Mouse (Mus musculus) neural tube, embryonic 14.5 days (tissue): Measurements from ENCODE around the gene Cep170. TPM values are rescaled to one million over a fixed set of nuclear protein-coding genes. Genes with fewer than 3 reads are reported as not detected.

Experiments
- ATAC-seq: fragments of 200-750 bp; cut with Nextera tagmentation; 2 replicates; pipeline ENCODE4 v1.8.0; 2017; ENCODE audit warnings: low read depth, mild to moderate bottlenecking, moderate TSS enrichment, moderate library complexity
- H3K27ac ChIP-seq: fragments of 300-500 bp; sonication (generic); 2 replicates; pipeline ENCODE4 v1.5.1; 2014; ENCODE audit warnings: low read depth, mild to moderate bottlenecking, control low read depth, low read length, moderate library complexity, mixed read lengths
- H3K27me3 ChIP-seq: fragments of 300-500 bp; sonication (generic); 2 replicates; pipeline ENCODE4 v1.6.1; 2014; ENCODE audit warnings: low read length; ENCODE audit not compliant: control insufficient read depth, insufficient read depth
- H3K36me3 ChIP-seq: fragments of 300-500 bp; sonication (generic); 2 replicates; pipeline ENCODE4 v1.6.1; 2014; ENCODE audit warnings: low read length, mixed read lengths; ENCODE audit not compliant: control insufficient read depth, insufficient read depth
- H3K4me1 ChIP-seq: fragments of 300-500 bp; sonication (generic); 2 replicates; pipeline ENCODE4 v1.6.1; 2014; ENCODE audit warnings: low read length; ENCODE audit not compliant: control insufficient read depth, insufficient read depth
- H3K4me2 ChIP-seq: fragments of 300-500 bp; sonication (generic); 2 replicates; pipeline ENCODE4 v1.6.1; 2014; ENCODE audit warnings: mild to moderate bottlenecking, low read depth, low read length, control low read depth
- H3K4me3 ChIP-seq: fragments of 300-500 bp; sonication (generic); 2 replicates; pipeline ENCODE4 v1.5.1; 2014; ENCODE audit warnings: low read depth, low read length, control low read depth, mixed read lengths
- H3K9ac ChIP-seq: fragments of 300-500 bp; sonication (generic); replicated peaks from 2 replicates; pipeline ENCODE4 v1.6.1; 2014; ENCODE audit warnings: low read depth, mild to moderate bottlenecking, control low read depth, low read length, mixed read lengths
- H3K9me3 ChIP-seq: fragments of 300-500 bp; sonication (generic); 2 replicates; pipeline ENCODE4 v1.6.1; 2016; ENCODE audit warnings: low read length; ENCODE audit not compliant: control insufficient read depth
- WGBS: fragments of 180-500 bp; shearing (Covaris S2); extraction: QIAGEN DNeasy Blood & Tissue Kit; methylation state at CpG from one replicate; pipeline ENCODE4 v1.1.7; 2014; 5-methylcytosine and 5-hydroxymethylcytosine counted together
- polyA plus RNA-seq: library from polyadenylated mRNA; unstranded; fragments of >200 nt; fragmentation: Nextera tagmentation; extraction: Ambion mirVana; gene quantifications from 2 replicates; pipeline ENCODE4 v1.2.1, GENCODE M21; 2014

Cep170 gene
- polyA plus RNA-seq = 123 and 157 TPM in 2 replicates

DNA sequence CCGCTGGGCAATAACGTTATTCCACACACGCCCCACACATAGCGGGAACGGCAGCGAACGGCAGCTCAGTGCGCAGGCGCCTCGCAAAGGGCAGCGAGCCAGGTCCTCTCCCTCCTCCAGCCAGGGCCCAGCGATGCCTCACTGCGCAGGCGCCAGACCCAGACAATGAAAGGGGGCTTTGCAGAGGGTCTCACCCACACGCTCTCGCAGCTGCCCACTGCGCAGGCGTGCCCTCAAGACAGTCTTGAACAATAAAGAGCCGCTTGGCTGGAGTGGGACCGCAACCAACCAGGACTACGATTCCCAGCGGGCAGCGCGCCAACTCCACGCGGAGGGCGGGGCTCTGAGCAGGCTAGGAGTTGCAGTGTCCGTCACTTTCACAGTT is at the start of gene Cep170:
TSS of gene Cep170 (minus strand) at position 32 of the 385 bp plus-strand sequence.
- H3K27ac ChIP-seq = peak within 1 kb of the TSS; percentile 100
- H3K36me3 ChIP-seq = no peaks in the 10 kb centered on the region
- no peaks in the 10 kb centered on the region for H3K9me3 ChIP-seq
- H3K27me3 ChIP-seq = no peaks in the 10 kb centered on the region
- peak within 1 kb of the TSS; percentile 90 for H3K4me3 ChIP-seq
- peaks cover 18% of the 10 kb centered on the region; the same call in 1 of the 2 replicates for H3K4me1 ChIP-seq
- peak; percentile 96 for ATAC-seq
- WGBS = under 1% methylated on average over 28 of the region's 28 CpGs
- peak within 1 kb of the TSS; percentile 67 for H3K4me2 ChIP-seq
- H3K9ac ChIP-seq = peak within 1 kb of the TSS; percentile 98

GRCm38 (mm10) chr1:176861981-176862644 is 48.2 kb upstream of the Cep170 start:
- Histone ChIP-seq H3K9me3 (no peaks in the 10 kb centered on the region), H3K27ac (no peak overlapping the region), H3K4me3 (no peak overlapping the region), H3K9ac (no peak overlapping the region), H3K27me3 (no peaks in the 10 kb centered on the region), H3K4me1 (no peaks in the 10 kb centered on the region), H3K36me3 (no peaks in the 10 kb centered on the region), H3K4me2 (no peak overlapping the region)
- WGBS = 63% methylated on average over 9 of the region's 9 CpGs
- ATAC-seq = peak; percentile 58; the same call in 1 of the 2 replicates

GRCm38 (mm10) chr1:176852813-176853590 is 39.1 kb upstream of the Cep170 start:
- Histone ChIP-seq H3K4me3 (no peak overlapping the region), H3K9ac (no peak overlapping the region), H3K9me3 (no peaks in the 10 kb centered on the region), H3K27me3 (no peaks in the 10 kb centered on the region), H3K4me2 (no peak overlapping the region), H3K4me1 (no peaks in the 10 kb centered on the region), H3K27ac (no peak overlapping the region), H3K36me3 (no peaks in the 10 kb centered on the region)
- ATAC-seq = no peak
- whole genome bisulfite sequencing = 93% methylated on average over 9 of the region's 9 CpGs

DNA sequence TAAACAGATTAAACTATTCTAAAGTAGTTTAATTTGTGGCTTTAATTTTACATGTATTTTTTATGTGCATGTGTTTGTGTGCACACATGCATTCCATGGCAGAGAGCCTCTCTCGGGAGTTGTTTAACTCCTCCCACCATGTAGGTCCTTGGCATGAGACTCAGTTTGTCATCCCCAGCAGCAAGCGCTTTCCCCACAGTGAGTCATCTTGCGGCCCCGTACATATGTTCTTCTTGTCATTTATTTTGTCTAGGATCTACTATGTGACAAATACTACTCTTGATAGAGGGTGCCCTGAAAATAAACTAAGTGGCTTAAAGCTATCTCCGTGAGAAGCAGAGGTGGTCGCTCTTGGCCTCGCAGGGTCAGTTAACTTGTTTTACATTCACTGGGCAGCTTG is 37.5 kb upstream of the Cep170 start:
- H3K4me3 ChIP-seq = no peak overlapping the region
- H3K9ac ChIP-seq = no peak overlapping the region
- H3K9me3 ChIP-seq = no peaks in the 10 kb centered on the region
- H3K4me2 ChIP-seq = no peak overlapping the region
- WGBS = 94% methylated on average over 7 of the region's 7 CpGs
- H3K4me1 ChIP-seq = no peaks in the 10 kb centered on the region
- ATAC-seq = no peak
- no peak overlapping the region for H3K27ac ChIP-seq
- no peaks in the 10 kb centered on the region for H3K36me3 ChIP-seq
- no peaks in the 10 kb centered on the region for H3K27me3 ChIP-seq

DNA sequence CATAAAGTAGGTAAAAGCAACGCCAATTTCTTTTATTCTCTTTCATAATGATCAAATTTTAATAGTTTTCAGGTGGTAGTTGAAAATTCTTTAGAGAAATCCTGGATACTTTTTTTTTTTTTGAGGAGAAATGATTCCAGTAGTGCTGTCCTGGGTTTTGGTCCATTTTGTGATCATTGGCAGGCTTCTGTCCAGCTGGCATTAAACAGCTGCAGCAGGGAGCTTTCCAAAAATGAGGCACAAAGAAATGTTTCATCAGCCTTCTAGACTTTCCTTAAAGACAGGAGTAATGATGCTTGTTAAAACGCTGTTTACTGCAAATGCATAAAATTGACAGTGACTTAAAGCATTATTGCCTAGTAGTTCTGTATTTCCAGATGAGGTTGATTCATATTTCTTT is 35.5 kb upstream of the Cep170 start:
- Histone ChIP-seq H3K27ac (no peak overlapping the region), H3K27me3 (no peaks in the 10 kb centered on the region), H3K36me3 (peaks cover 2% of the 10 kb centered on the region; the same call in 1 of the 2 replicates), H3K4me3 (no peak overlapping the region), H3K4me2 (no peak overlapping the region), H3K4me1 (no peaks in the 10 kb centered on the region), H3K9me3 (no peaks in the 10 kb centered on the region), H3K9ac (no peak overlapping the region)
- ATAC-seq = no peak
- WGBS = 90% methylated on average over 2 of the region's 2 CpGs

DNA sequence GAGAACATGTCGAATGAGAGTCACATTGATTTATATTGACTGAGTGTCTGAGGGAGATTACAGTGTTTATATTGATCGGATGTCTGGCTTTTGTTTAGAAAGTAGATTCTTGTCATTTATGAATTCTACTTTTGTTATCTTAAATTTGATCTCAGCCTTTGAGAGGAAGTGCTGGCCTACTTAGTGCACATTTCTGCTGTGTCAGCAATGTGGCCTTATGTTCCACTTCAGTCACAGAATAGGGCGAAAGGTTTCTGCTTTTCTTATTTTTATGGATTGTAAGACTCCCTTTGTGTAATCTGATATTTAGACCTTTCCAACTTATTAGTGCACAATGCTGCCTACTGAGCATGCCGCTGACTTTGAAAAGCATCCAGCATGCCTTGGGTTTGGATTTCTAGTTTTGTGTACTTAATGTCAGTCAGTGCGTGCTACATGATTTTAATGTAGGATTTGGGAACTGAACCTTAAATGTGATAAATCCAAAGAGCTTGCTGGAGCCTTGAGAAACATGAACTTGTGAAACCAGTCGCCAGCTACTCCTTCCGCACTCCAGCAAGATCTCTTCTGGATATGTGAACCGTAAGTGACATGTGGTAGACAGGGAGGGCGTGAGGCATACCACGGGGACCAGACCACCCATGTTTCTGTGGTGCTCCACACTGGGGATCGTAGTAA is 34.9 kb upstream of the Cep170 start:
- Histone ChIP-seq H3K36me3 (peaks cover 2% of the 10 kb centered on the region; the same call in 1 of the 2 replicates), H3K27ac (no peak overlapping the region), H3K9me3 (no peaks in the 10 kb centered on the region), H3K4me3 (no peak overlapping the region), H3K27me3 (no peaks in the 10 kb centered on the region), H3K9ac (no peak overlapping the region), H3K4me2 (no peak overlapping the region), H3K4me1 (no peaks in the 10 kb centered on the region)
- ATAC-seq = no peak
- WGBS = 83% methylated on average over 11 of the region's 11 CpGs

GRCm38 (mm10) chr1:176847118-176847859 is 33.4 kb upstream of the Cep170 start:
- Histone ChIP-seq H3K4me2 (no peak overlapping the region), H3K36me3 (peaks cover 2% of the 10 kb centered on the region; the same call in 1 of the 2 replicates), H3K4me3 (no peak overlapping the region), H3K27me3 (no peaks in the 10 kb centered on the region), H3K4me1 (no peaks in the 10 kb centered on the region), H3K27ac (no peak overlapping the region), H3K9me3 (no peaks in the 10 kb centered on the region), H3K9ac (no peak overlapping the region)
- ATAC-seq = peak; percentile 63
- 59% methylated on average over 10 of the region's 10 CpGs for WGBS

DNA sequence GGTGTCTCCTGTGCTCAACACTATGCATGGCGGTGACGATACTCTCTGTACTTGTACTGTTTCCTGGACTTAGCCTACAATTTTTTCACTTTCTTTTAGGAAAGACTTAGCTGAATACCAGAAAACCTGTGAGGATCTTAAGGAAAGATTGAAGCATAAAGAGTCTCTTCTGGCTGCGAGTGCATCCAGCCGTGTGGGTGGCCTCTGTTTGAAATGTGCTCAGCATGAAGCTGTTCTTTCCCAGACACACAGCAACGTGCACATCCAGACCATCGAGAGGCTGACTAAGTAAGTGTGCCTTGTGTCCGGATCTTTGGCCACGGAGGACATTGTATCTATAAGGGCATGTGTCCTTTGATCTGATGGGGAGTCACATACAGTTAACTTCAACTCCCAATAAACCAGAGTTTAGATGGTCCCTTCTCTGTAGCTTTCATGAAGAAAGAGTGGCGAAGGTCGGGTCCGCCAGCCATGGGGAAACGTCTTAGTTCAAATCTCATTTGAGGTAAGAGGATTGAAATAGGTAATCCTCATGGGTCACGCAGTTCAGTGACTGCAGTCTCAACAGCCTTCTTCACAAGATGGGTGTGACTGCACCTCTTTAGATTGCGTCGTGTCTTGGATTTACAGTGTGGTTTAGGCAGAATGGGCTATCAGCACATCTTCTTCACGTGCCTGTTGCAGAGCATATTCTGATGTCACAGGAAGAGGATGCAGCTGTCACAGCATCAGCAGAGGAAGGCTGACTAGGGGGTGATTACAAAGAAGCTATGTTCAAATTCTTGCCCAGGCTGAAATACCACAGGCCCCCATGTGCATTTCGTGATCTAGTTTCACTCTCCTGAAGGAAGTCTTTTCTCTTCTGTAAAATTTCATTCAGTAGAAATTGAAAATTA is 31.5 kb upstream of the Cep170 start:
- H3K27me3 ChIP-seq = no peaks in the 10 kb centered on the region
- peaks cover 2% of the 10 kb centered on the region; the same call in 1 of the 2 replicates for H3K36me3 ChIP-seq
- ATAC-seq = no peak
- WGBS = 79% methylated on average over 17 of the region's 17 CpGs
- H3K9me3 ChIP-seq = no peaks in the 10 kb centered on the region
- no peak overlapping the region for H3K4me3 ChIP-seq
- H3K4me1 ChIP-seq = no peaks in the 10 kb centered on the region
- H3K9ac ChIP-seq = no peak overlapping the region
- no peak overlapping the region for H3K27ac ChIP-seq
- no peak overlapping the region for H3K4me2 ChIP-seq
